Mouse (Mus musculus) embryonic fibroblast, embryonic 13.5 days (primary cell): ENCODE results near the gene Fbxo10.

ENCODE experiments used
- CTCF ChIP-seq: IDR thresholded peaks from 2 replicates; pipeline ENCODE4 v1.5.1; 2011; ENCODE audit warnings: mild to moderate bottlenecking, control low read depth, low read length, moderate library complexity, borderline replicate concordance; ENCODE audit not compliant: insufficient read depth
- POLR2A ChIP-seq: IDR thresholded peaks from 2 replicates; pipeline ENCODE4 v1.6.1; 2011; ENCODE audit warnings: low read depth, mild to moderate bottlenecking, control low read depth, low read length, moderate library complexity

GRCm38 (mm10) chr4:44998071-44998470 is 86.3 kb downstream of the Fbxo10 start:
- no peak for TF ChIP-seq CTCF
- TF ChIP-seq POLR2A, result no peak
